Mouse (Mus musculus): ENCODE measurements around the gene Ciao1. TPM values are rescaled to one million over a fixed set of nuclear protein-coding genes. Genes with fewer than 3 reads are reported as not detected.
A peak's percentile ranks its signal among the peaks of the same experiment; 100 is the strongest.
"Not testable (repeated sequence)": the region's sequence is repeated elsewhere in the genome, so short reads cannot be mapped to it uniquely, and the experiment has no call there.

Ciao1 gene
- polyA plus RNA-seq, 1 experiment: 58.0 TPM

DNA sequence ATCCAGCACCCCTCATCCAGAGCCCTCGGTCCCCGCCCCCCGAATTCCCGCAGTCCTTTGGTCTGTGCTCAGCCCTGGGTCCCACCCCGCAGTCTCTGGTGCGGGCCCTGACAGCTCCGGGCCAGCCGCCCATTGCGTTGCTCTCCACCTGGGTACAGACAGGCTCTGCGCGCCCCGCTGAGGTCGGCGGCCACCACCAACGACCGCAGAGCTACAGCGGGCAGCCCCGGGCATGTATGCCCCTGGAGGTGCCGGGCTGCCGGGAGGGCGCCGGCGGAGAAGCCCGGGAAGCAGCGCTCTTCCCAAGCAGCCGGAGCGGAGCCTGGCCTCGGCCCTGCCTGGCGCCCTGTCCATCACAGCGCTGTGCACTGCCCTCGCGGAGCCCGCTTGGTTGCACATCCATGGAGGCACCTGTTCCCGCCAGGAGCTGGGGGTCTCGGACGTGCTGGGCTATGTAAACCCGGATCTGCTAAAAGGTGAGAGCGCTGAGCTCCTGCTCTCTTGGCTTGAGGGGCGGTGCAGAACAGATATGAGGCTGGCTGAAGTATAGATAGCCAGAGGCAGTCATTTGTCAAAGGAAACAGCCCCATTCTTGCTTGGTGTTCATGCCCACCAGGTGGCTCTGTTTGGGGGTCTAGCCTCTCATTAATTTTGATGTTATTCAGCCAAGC lies 853 bp upstream of the Ciao1 start:
- DNase-seq (ENCODE audit: low read depth): peak; percentile 70
- no peak for TF ChIP-seq POLR2A (IDR thresholded peaks at IDR 0.05; ENCODE audit: borderline replicate concordance, extremely low read depth, insufficient read depth, insufficient read length, poor library complexity, severe bottlenecking)
- TF ChIP-seq CTCF (IDR thresholded peaks at IDR 0.05; ENCODE audit: borderline replicate concordance, extremely low read depth, insufficient read depth, insufficient read length): peak; percentile 48; the same call in 1 of the 2 replicates

- no peak for TF ChIP-seq POLR2A (IDR thresholded peaks at IDR 0.05; ENCODE audit: borderline replicate concordance, extremely low read depth, insufficient read depth, insufficient read length, poor library complexity, severe bottlenecking)
- no peak for TF ChIP-seq CTCF (IDR thresholded peaks at IDR 0.05; ENCODE audit: borderline replicate concordance, extremely low read depth, insufficient read depth, insufficient read length)
- no peak for DNase-seq (ENCODE audit: low read depth)
Observed at GRCm38 (mm10) chr2:127240065-127240464, 7.6 kb downstream of the Ciao1 start.

- no peak for DNase-seq (ENCODE audit: low read depth)
- TF ChIP-seq POLR2A (IDR thresholded peaks at IDR 0.05; ENCODE audit: borderline replicate concordance, extremely low read depth, insufficient read depth, insufficient read length, poor library complexity, severe bottlenecking): no peak
- TF ChIP-seq CTCF (IDR thresholded peaks at IDR 0.05; ENCODE audit: borderline replicate concordance, extremely low read depth, insufficient read depth, insufficient read length): no peak
Observed at GRCm38 (mm10) chr2:127237897-127238610, 9.6 kb downstream of the Ciao1 start.

- TF ChIP-seq CTCF (IDR thresholded peaks at IDR 0.05; ENCODE audit: borderline replicate concordance, extremely low read depth, insufficient read depth, insufficient read length) (no peak), POLR2A (IDR thresholded peaks at IDR 0.05; ENCODE audit: borderline replicate concordance, extremely low read depth, insufficient read depth, insufficient read length, poor library complexity, severe bottlenecking) (no peak)
- no peak for DNase-seq (ENCODE audit: low read depth)
Observed at GRCm38 (mm10) chr2:127225261-127225660, 22.4 kb downstream of the Ciao1 start.

GRCm38 (mm10) chr2:127217746-127218145 lies 29.9 kb downstream of the Ciao1 start:
- TF ChIP-seq CTCF (IDR thresholded peaks at IDR 0.05; ENCODE audit: borderline replicate concordance, extremely low read depth, insufficient read depth, insufficient read length) (no peak), POLR2A (IDR thresholded peaks at IDR 0.05; ENCODE audit: borderline replicate concordance, extremely low read depth, insufficient read depth, insufficient read length, poor library complexity, severe bottlenecking) (no peak)
- no peak for DNase-seq (ENCODE audit: low read depth)

DNA sequence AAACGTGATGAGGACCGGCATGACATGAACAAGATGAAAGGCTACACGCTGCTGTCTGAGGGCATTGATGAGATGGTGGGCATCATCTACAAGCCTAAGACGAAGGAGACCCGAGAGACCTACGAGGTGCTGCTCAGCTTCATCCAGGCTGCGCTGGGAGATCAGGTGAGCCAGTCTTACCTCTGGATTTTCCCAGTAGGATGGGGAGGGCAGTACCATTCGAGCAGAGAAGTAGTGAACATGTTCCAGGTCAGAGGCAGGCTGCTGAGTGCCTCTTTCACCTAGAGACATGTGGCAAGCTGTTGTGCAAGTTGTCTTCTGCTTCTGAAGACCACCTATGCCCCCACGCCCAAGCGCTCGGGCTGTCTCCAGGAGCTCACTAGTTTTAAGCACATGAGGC lies 36.9 kb downstream of the Ciao1 start:
- no peak for DNase-seq (ENCODE audit: low read depth)
- TF ChIP-seq CTCF (IDR thresholded peaks at IDR 0.05; ENCODE audit: borderline replicate concordance, extremely low read depth, insufficient read depth, insufficient read length) (no peak), POLR2A (IDR thresholded peaks at IDR 0.05; ENCODE audit: borderline replicate concordance, extremely low read depth, insufficient read depth, insufficient read length, poor library complexity, severe bottlenecking) (no peak)

- TF ChIP-seq CTCF (IDR thresholded peaks at IDR 0.05; ENCODE audit: borderline replicate concordance, extremely low read depth, insufficient read depth, insufficient read length) (no peak), POLR2A (IDR thresholded peaks at IDR 0.05; ENCODE audit: borderline replicate concordance, extremely low read depth, insufficient read depth, insufficient read length, poor library complexity, severe bottlenecking) (no peak)
- no peak for DNase-seq (ENCODE audit: low read depth)
Observed at GRCm38 (mm10) chr2:127208452-127208769, 39.2 kb downstream of the Ciao1 start.

DNA sequence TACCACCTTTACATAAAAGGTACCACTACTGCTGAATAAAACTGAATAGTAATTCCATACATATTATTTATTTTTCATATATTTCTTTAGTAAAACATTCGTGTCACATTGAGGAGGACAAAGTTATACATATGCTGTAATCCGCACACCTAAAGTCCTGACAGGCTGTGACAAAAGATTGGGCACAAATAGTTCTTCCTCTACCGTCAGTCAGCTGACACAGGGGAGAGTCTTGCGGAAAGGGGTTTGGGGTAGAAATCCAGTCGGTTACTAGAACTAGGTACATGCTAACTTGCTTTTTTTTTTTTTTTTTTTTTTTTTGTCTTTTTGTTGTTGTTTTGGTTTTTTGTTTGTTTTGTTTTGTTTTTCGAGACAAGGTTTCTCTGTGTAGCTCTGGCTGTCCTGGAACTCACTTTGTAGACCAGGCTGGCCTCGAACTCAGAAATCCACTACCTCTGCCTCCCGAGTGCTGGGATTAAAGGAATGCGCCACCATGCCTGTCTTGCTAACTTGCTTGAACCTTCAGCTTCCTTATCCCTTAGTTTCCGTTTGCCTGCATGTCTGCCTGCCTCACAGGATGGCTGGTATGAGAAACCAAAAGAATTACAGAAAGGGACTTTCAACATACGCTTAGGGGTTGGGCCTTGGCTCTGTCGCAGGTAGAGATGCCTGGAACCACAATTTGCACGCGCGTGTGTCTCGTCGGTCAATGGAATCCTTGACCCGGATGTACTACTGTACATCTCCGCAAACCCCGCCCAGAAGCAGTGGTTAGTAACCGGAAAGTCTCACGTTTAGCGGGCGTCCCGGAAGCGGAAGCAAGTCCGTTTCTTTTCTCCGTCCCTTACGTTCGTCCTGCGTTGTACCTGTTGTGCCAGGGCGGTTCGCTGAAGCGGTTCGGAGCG lies 39.8 kb downstream of the Ciao1 start, which contains the start of the genes 1810024B03Rik and Snrnp200:
Gene 1810024B03Rik (minus strand): TSS at position 734 of the 905 bp plus-strand sequence.
Gene Snrnp200 (plus strand): TSS at position 840 of the 905 bp plus-strand sequence.
- peak; percentile 99 for DNase-seq (ENCODE audit: low read depth)
- TF ChIP-seq POLR2A (IDR thresholded peaks at IDR 0.05; ENCODE audit: borderline replicate concordance, extremely low read depth, insufficient read depth, insufficient read length, poor library complexity, severe bottlenecking) (no peak; the same call in 1 of the 2 replicates), CTCF (IDR thresholded peaks at IDR 0.05; ENCODE audit: borderline replicate concordance, extremely low read depth, insufficient read depth, insufficient read length) (no peak)

DNA sequence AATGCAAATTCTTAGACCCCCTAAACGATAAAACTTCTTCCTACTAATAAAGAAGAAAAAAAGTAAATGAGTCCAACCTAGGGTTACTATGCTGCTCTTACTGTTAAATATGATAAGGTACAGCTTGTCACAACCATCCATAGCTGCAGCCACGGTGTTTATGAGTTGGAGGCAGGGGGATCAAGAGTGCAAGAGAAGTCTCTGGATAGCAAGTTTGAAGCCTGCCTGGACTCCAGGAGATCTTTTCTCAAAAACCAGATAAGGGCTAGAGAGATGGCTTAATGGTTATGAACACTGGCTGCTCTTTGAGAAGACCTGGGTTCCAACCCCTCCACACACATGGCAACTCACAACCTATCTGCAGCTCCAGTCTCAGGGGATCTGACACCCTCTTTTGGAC lies 40.7 kb downstream of the Ciao1 start:
- no peak for DNase-seq (ENCODE audit: low read depth)
- TF ChIP-seq CTCF (IDR thresholded peaks at IDR 0.05; ENCODE audit: borderline replicate concordance, extremely low read depth, insufficient read depth, insufficient read length): no peak
- no peak for TF ChIP-seq POLR2A (IDR thresholded peaks at IDR 0.05; ENCODE audit: borderline replicate concordance, extremely low read depth, insufficient read depth, insufficient read length, poor library complexity, severe bottlenecking)

- not testable (repeated sequence) for DNase-seq (ENCODE audit: low read depth)
Observed at GRCm38 (mm10) chr2:127205936-127206335, 41.7 kb downstream of the Ciao1 start.

DNA sequence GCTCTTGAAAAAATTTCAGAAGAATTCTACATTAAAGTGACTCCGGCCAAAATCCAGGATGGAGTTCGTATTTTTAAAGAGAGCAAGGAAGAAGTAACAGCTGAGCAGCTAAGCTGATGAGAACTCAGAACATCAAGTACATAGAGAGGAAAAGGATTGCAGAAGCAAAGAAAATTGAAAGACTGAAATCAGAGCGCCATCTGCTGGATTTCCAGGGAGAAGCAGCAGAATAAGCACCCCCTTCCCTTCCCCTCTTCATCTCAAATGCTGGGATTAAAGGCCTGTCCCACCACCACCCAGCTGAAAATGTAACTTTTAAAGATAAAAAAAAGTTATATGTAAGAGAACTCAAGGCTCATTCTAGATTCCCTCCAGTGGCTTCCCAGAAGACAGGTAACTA lies 42.7 kb downstream of the Ciao1 start:
- no peak for TF ChIP-seq POLR2A (IDR thresholded peaks at IDR 0.05; ENCODE audit: borderline replicate concordance, extremely low read depth, insufficient read depth, insufficient read length, poor library complexity, severe bottlenecking)
- TF ChIP-seq CTCF (IDR thresholded peaks at IDR 0.05; ENCODE audit: borderline replicate concordance, extremely low read depth, insufficient read depth, insufficient read length): peak; percentile 72; the same call in 1 of the 2 replicates

More for the DNA sequence above, 42.7 kb downstream of the Ciao1 start:
- DNase-seq (ENCODE audit: low read depth): peak; percentile 78

Other genes with a start within 250 kb of the Ciao1 start
- 9.0 and 12.4 TPM in 2 replicates for gene Ap4e1, start 239.1 kb downstream of the Ciao1 start, polyA plus RNA-seq (2012; rRNA removed)
- gene Blvra, start 177.2 kb downstream of the Ciao1 start, polyA plus RNA-seq (2012; rRNA removed): 11.7 and 12.7 TPM in 2 replicates
- gene Ncaph, start 113.9 kb downstream of the Ciao1 start, polyA plus RNA-seq (2012; rRNA removed): 18.5 and 28.6 TPM in 2 replicates
- gene Itpripl1, start 104.4 kb downstream of the Ciao1 start, polyA plus RNA-seq (2012; rRNA removed): 5.5 and 6.6 TPM in 2 replicates
- gene 1810024B03Rik, start 39.5 kb downstream of the Ciao1 start, polyA plus RNA-seq (2012; rRNA removed): 1.2 and 1.3 TPM in 2 replicates
- gene Snrnp200, start 39.4 kb downstream of the Ciao1 start, polyA plus RNA-seq (2012; rRNA removed): 81.5 and 98.9 TPM in 2 replicates
- 57.2 and 73.6 TPM in 2 replicates for gene Tmem127, start 92 bp upstream of the Ciao1 start, polyA plus RNA-seq (2012; rRNA removed)
- 89.3 and 91.9 TPM in 2 replicates for gene Stard7, start 22.4 kb upstream of the Ciao1 start, polyA plus RNA-seq (2012; rRNA removed)
- gene Dusp2, start 88.3 kb upstream of the Ciao1 start, polyA plus RNA-seq (2012; rRNA removed): 6.5 and 7.7 TPM in 2 replicates
- 0.03 TPM in 1 of 2 replicates, not detected in the other for gene Astl, start 90.8 kb upstream of the Ciao1 start, polyA plus RNA-seq (2012; rRNA removed)
- gene Adra2b, start 115.4 kb upstream of the Ciao1 start, polyA plus RNA-seq (2012; rRNA removed): 0.18 and 0.30 TPM in 2 replicates
- gene Gpat2, start 177.4 kb upstream of the Ciao1 start, polyA plus RNA-seq (2012; rRNA removed): 0.07 and 0.13 TPM in 2 replicates
- gene Fahd2a, start 196.7 kb upstream of the Ciao1 start, polyA plus RNA-seq (2012; rRNA removed): 25.8 and 30.8 TPM in 2 replicates